Mouse (Mus musculus): ENCODE data around the gene Slc36a2. TPM values are rescaled to one million over a fixed set of nuclear protein-coding genes. Genes with fewer than 3 reads are reported as not detected.

Gene Slc36a2
- polyA plus RNA-seq, 1 experiment from 2014 or later, result 25.4 TPM

DNA sequence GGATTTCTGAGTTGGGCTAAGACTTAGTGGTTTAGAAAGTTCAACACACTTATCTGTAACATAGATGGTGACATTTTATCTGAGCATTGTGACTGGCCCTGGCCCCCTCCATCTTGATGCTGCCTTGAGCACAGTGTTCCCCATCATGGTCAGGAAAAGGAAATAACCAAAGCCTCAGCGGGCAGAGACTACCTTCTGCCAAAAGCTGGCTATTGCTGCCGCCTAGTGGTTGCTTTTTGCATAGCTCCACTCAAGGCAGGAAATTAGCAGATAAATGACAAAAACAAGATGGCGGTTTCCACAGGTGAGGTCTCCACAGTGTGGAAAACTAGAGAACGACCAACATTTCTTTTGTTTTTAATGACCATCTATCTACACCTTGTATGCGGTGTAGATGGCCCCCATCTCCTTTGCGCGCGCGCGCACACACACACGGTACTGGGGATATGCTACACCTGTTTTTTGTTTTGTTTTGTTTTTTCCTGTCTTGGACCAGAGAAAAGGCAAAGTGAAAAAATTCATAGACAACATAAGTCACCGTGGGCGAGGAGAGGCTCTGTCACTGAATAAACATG, 26.0 kb downstream of the Slc36a2 start:
- ATAC-seq, result peak; percentile 54

DNA sequence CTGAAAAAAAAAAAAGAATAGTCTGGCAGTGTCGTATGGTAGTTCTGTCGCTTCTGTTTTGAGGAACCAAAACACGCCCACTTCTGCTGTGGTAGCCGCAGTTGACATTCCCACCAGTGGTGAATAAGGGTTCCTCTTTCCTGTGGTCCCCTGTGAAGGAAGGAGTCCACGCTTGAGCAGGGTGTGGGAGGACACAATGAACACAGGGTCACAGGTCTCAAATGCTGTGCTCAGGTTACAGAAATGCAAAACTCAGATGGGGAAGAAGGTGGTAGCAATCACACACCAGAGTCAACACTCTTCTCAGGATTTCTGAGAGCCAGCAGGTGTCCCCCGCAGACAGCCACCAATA, 29.8 kb downstream of the Slc36a2 start:
- Histone ChIP-seq H3K27ac (ENCODE audit: low read length) (no peak overlapping the region), H3K4me2 (replicated peaks; ENCODE audit: low read depth, low read length) (no peak overlapping the region), H3K27me3 (replicated peaks; ENCODE audit: insufficient read depth, low read length) (no peaks in the 10 kb centered on the region), H3K4me1 (ENCODE audit: insufficient read depth, low read depth, low read length) (no peaks in the 10 kb centered on the region), H3K9ac (replicated peaks; ENCODE audit: low read depth) (no peak overlapping the region), H3K36me3 (ENCODE audit: insufficient read depth, low read length) (no peaks in the 10 kb centered on the region), H3K9me3 (ENCODE audit: low read length) (no peaks in the 10 kb centered on the region), H3K4me3 (ENCODE audit: low read depth, low read length) (no peak overlapping the region)
- 60% methylated on average over 6 of the region's 6 CpGs for WGBS
- TF ChIP-seq CTCF (IDR thresholded peaks at IDR 0.05) (no peak), EP300 (IDR thresholded peaks at IDR 0.05) (no peak)
- ATAC-seq, result peak; percentile 47
- peak; percentile 47 for DNase-seq (ENCODE audit: low spot score)

More for the DNA sequence above, 26.0 kb downstream of the Slc36a2 start:
- peak; percentile 79 for DNase-seq (ENCODE audit: low spot score)
- no peaks in the 10 kb centered on the region for H3K27me3 ChIP-seq (replicated peaks; ENCODE audit: insufficient read depth, low read length)
- no peak overlapping the region for H3K27ac ChIP-seq (ENCODE audit: low read length)
- H3K4me1 ChIP-seq (ENCODE audit: insufficient read depth, low read depth, low read length), result no peaks in the 10 kb centered on the region
- H3K9ac ChIP-seq (replicated peaks; ENCODE audit: low read depth), result no peak overlapping the region
- no peaks in the 10 kb centered on the region for H3K36me3 ChIP-seq (ENCODE audit: insufficient read depth, low read length)
- TF ChIP-seq CTCF (IDR thresholded peaks at IDR 0.05) (peak; percentile 93), EP300 (IDR thresholded peaks at IDR 0.05) (no peak)
- no peak overlapping the region for H3K4me2 ChIP-seq (replicated peaks; ENCODE audit: low read depth, low read length)
- 49% methylated on average over 13 of the region's 13 CpGs for WGBS
- H3K9me3 ChIP-seq (ENCODE audit: low read length), result no peaks in the 10 kb centered on the region
- no peak overlapping the region for H3K4me3 ChIP-seq (ENCODE audit: low read depth, low read length)

DNA sequence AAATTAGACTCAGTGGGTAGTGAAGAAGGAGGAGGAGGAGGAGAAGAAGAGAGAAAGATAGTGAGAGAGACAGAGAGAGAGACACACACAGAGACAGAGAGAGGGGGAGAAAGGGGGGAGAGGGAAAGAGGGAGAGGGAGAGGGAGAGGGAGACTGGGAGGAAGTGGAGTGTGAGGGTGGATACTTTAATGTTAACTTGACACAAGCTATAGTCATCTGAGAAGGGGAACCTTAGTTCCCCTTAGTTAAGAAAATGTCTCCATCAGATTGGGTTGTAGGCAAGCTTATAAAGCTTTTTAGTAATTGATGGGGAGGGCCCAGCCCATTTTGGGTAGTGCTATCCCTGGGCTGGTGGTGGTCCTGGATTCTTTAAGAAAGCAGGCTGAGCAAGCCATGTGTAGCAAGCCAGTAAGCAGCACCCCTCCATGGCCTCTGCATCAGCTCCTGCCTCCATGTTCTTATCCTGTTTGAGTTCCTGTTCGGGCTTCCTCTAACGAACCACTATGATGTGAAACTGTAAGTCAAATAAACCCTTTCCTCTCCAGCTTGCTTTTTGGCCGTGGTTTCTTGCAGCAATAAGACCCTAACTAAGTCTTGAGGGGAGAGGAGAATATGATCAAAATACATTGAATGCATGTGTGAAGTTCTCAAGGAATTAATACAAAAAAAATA, 30.3 kb downstream of the Slc36a2 start:
- Histone ChIP-seq H3K9ac (replicated peaks; ENCODE audit: low read depth) (no peak overlapping the region), H3K27ac (ENCODE audit: low read length) (no peak overlapping the region), H3K27me3 (replicated peaks; ENCODE audit: insufficient read depth, low read length) (no peaks in the 10 kb centered on the region), H3K4me3 (ENCODE audit: low read depth, low read length) (no peak overlapping the region), H3K4me1 (ENCODE audit: insufficient read depth, low read depth, low read length) (no peaks in the 10 kb centered on the region), H3K36me3 (ENCODE audit: insufficient read depth, low read length) (no peaks in the 10 kb centered on the region), H3K9me3 (ENCODE audit: low read length) (no peaks in the 10 kb centered on the region), H3K4me2 (replicated peaks; ENCODE audit: low read depth, low read length) (no peak overlapping the region)
- TF ChIP-seq CTCF (IDR thresholded peaks at IDR 0.05), result no peak
- no peak for TF ChIP-seq EP300 (IDR thresholded peaks at IDR 0.05)
- WGBS, result 22% methylated on average over 3 of the region's 3 CpGs
- DNase-seq (ENCODE audit: low spot score) (no peak), ATAC-seq (no peak)

DNA sequence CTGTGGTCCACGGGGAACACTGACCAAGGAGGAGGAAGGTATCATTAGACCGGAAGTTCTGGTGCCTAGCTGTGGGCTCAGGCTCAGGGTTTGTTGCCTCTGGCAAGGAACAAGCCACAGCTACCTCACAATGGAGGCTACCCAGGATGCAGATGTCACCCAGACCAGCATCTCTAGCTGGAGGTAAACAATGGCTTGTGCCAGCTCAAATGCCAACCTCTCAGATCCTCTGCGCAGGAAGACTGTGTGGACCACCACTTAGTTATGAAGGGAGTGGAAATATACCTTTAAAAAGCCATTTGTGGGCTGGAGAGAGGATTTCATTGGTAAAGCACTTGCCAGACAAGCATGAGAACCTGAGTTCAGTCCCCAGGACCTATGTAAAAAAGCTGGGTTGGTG, 33.3 kb downstream of the Slc36a2 start, which contains the start of gene Slc36a3:
Gene Slc36a3 (minus strand): TSS at position 101 of the 400 bp plus-strand sequence.
- Histone ChIP-seq H3K4me3 (ENCODE audit: low read depth, low read length) (no peak within 1 kb of the TSS), H3K9ac (replicated peaks; ENCODE audit: low read depth) (no peak within 1 kb of the TSS), H3K4me2 (replicated peaks; ENCODE audit: low read depth, low read length) (no peak within 1 kb of the TSS), H3K4me1 (ENCODE audit: insufficient read depth, low read depth, low read length) (no peaks in the 10 kb centered on the region), H3K36me3 (ENCODE audit: insufficient read depth, low read length) (no peaks in the 10 kb centered on the region), H3K27me3 (replicated peaks; ENCODE audit: insufficient read depth, low read length) (no peaks in the 10 kb centered on the region), H3K9me3 (ENCODE audit: low read length) (no peaks in the 10 kb centered on the region), H3K27ac (ENCODE audit: low read length) (no peak within 1 kb of the TSS)
- ATAC-seq, result no peak
- TF ChIP-seq EP300 (IDR thresholded peaks at IDR 0.05) (no peak), CTCF (IDR thresholded peaks at IDR 0.05) (no peak)
- WGBS, result 77% methylated on average over 3 of the region's 3 CpGs
- no peak for DNase-seq (ENCODE audit: low spot score)

DNA sequence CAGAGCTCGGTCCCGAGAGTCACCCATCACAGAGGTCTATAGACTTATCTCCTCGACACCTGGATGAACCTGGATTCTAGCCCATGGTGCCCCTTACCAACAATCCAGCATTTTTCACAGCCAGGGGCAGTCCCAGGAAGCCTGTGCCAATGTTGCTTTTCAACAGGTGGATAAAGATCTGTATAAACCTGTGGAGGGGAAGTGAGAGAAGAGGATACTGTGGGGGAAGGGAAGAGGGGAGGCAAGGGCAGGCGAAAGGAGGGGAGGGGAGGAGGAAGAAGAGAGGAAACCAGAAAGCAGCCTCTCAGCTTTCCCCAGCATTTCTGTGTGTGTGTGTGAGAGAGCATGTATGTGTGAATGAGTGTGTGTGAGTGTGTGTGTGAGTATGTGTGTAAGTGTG, 36.4 kb downstream of the Slc36a2 start:
- DNase-seq (ENCODE audit: low spot score) (no peak), ATAC-seq (no peak)
- no peak overlapping the region for H3K4me2 ChIP-seq (replicated peaks; ENCODE audit: low read depth, low read length)
- 70% methylated on average over 4 of the region's 4 CpGs for WGBS
- no peaks in the 10 kb centered on the region for H3K36me3 ChIP-seq (ENCODE audit: insufficient read depth, low read length)
- H3K27ac ChIP-seq (ENCODE audit: low read length), result no peak overlapping the region
- no peak overlapping the region for H3K4me3 ChIP-seq (ENCODE audit: low read depth, low read length)
- H3K27me3 ChIP-seq (replicated peaks; ENCODE audit: insufficient read depth, low read length), result no peaks in the 10 kb centered on the region
- H3K9me3 ChIP-seq (ENCODE audit: low read length), result no peaks in the 10 kb centered on the region
- no peak overlapping the region for H3K9ac ChIP-seq (replicated peaks; ENCODE audit: low read depth)
- H3K4me1 ChIP-seq (ENCODE audit: insufficient read depth, low read depth, low read length), result no peaks in the 10 kb centered on the region
- TF ChIP-seq CTCF (IDR thresholded peaks at IDR 0.05), result no peak
- no peak for TF ChIP-seq EP300 (IDR thresholded peaks at IDR 0.05)

DNA sequence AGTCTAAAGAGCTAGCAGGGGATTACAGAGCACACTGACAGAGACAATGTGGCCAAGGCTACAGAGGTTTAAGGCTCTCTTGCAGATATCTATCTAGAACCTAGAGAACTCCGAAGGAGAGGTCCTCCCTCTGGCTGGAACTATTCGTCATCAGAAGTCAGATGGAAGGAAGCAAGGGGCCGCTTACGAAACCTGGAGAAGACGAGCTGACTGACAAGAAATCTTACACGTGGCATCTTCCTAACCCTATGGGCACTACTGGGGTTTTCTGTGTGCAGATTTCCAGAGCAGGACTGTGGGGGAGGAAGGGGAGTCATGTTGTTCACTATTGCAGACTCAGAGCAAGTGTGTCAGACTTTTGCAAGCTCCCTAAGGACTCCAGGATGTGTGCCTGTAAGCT, 37.5 kb downstream of the Slc36a2 start:
- no peak overlapping the region for H3K27ac ChIP-seq (ENCODE audit: low read length)
- H3K9ac ChIP-seq (replicated peaks; ENCODE audit: low read depth), result no peak overlapping the region
- no peaks in the 10 kb centered on the region for H3K9me3 ChIP-seq (ENCODE audit: low read length)
- DNase-seq (ENCODE audit: low spot score) (no peak), ATAC-seq (no peak)
- no peaks in the 10 kb centered on the region for H3K4me1 ChIP-seq (ENCODE audit: insufficient read depth, low read depth, low read length)
- no peaks in the 10 kb centered on the region for H3K36me3 ChIP-seq (ENCODE audit: insufficient read depth, low read length)
- H3K4me3 ChIP-seq (ENCODE audit: low read depth, low read length), result no peak overlapping the region
- 47% methylated on average over 6 of the region's 6 CpGs for WGBS
- TF ChIP-seq EP300 (IDR thresholded peaks at IDR 0.05) (no peak), CTCF (IDR thresholded peaks at IDR 0.05) (no peak)
- no peak overlapping the region for H3K4me2 ChIP-seq (replicated peaks; ENCODE audit: low read depth, low read length)
- H3K27me3 ChIP-seq (replicated peaks; ENCODE audit: insufficient read depth, low read length), result no peaks in the 10 kb centered on the region

All from lung, postnatal 0 days (tissue).